Mouse (Mus musculus): ENCODE measurements around the gene 4931406C07Rik.
A peak's percentile ranks its signal among the peaks of the same experiment; 100 is the strongest.
"Not testable (repeated sequence)": the region's sequence is repeated elsewhere in the genome, so short reads cannot be mapped to it uniquely, and the experiment has no call there.

The 4931406C07Rik gene

GRCm38 (mm10) chr9:15306398-15307119 lies at the start of gene 4931406C07Rik:
Gene 4931406C07Rik (minus strand): TSS chr9:15306448.
- DNase-seq (ENCODE audit: extremely low read depth, insufficient read length, low spot score): no peak

- no peak for DNase-seq (ENCODE audit: extremely low read depth, insufficient read length, low spot score)
These were observed 43.7 kb upstream of the 4931406C07Rik start for GRCm38 (mm10) chr9:15349925-15350324.

GRCm38 (mm10) chr9:15337776-15338175 lies 31.5 kb upstream of the 4931406C07Rik start:
- no peak for DNase-seq (ENCODE audit: extremely low read depth, insufficient read length, low spot score)

- no peak for DNase-seq (ENCODE audit: extremely low read depth, insufficient read length, low spot score)
These were observed 12.0 kb upstream of the 4931406C07Rik start for GRCm38 (mm10) chr9:15318170-15318742.

- DNase-seq (ENCODE audit: extremely low read depth, insufficient read length, low spot score): no peak
These were observed 11.2 kb upstream of the 4931406C07Rik start for GRCm38 (mm10) chr9:15317223-15318169.

GRCm38 (mm10) chr9:15316296-15316695 lies 10.0 kb upstream of the 4931406C07Rik start:
- not testable (repeated sequence) for DNase-seq (ENCODE audit: extremely low read depth, insufficient read length, low spot score)

- DNase-seq (ENCODE audit: extremely low read depth, insufficient read length, low spot score): no peak
These were observed 8.4 kb upstream of the 4931406C07Rik start for GRCm38 (mm10) chr9:15314619-15315018.

GRCm38 (mm10) chr9:15313633-15314032 lies 7.4 kb upstream of the 4931406C07Rik start:
- no peak for DNase-seq (ENCODE audit: extremely low read depth, insufficient read length, low spot score)

- no peak for DNase-seq (ENCODE audit: extremely low read depth, insufficient read length, low spot score)
These were observed 5.9 kb upstream of the 4931406C07Rik start for GRCm38 (mm10) chr9:15312054-15312735.

GRCm38 (mm10) chr9:15310179-15310578 lies 3.9 kb upstream of the 4931406C07Rik start:
- no peak for DNase-seq (ENCODE audit: extremely low read depth, insufficient read length, low spot score)

- DNase-seq (ENCODE audit: extremely low read depth, insufficient read length, low spot score): no peak
These were observed 3.2 kb upstream of the 4931406C07Rik start for GRCm38 (mm10) chr9:15309425-15309824.

GRCm38 (mm10) chr9:15308254-15308653 lies 2.0 kb upstream of the 4931406C07Rik start:
- no peak for DNase-seq (ENCODE audit: extremely low read depth, insufficient read length, low spot score)

GRCm38 (mm10) chr9:15307257-15307656 lies 1.0 kb upstream of the 4931406C07Rik start:
- DNase-seq (ENCODE audit: extremely low read depth, insufficient read length, low spot score): no peak

- peak; percentile 96 for DNase-seq (ENCODE audit: extremely low read depth, insufficient read length, low spot score)
These were observed 498 bp downstream of the 4931406C07Rik start, which contains the start of gene Taf1d for GRCm38 (mm10) chr9:15305503-15306397. Gene Taf1d (plus strand): TSS chr9:15306214.

GRCm38 (mm10) chr9:15302881-15303280 lies 3.4 kb downstream of the 4931406C07Rik start:
- no peak for DNase-seq (ENCODE audit: extremely low read depth, insufficient read length, low spot score)

GRCm38 (mm10) chr9:15302006-15302405 lies 4.2 kb downstream of the 4931406C07Rik start:
- not testable (repeated sequence) for DNase-seq (ENCODE audit: extremely low read depth, insufficient read length, low spot score)

GRCm38 (mm10) chr9:15301399-15301798 lies 4.8 kb downstream of the 4931406C07Rik start:
- no peak for DNase-seq (ENCODE audit: extremely low read depth, insufficient read length, low spot score)

- no peak for DNase-seq (ENCODE audit: extremely low read depth, insufficient read length, low spot score)
These were observed 6.2 kb downstream of the 4931406C07Rik start for GRCm38 (mm10) chr9:15300056-15300455.

- DNase-seq (ENCODE audit: extremely low read depth, insufficient read length, low spot score): no peak
These were observed 7.8 kb downstream of the 4931406C07Rik start for GRCm38 (mm10) chr9:15298451-15298850.

All from 3134 (cell line).